Mouse (Mus musculus): ENCODE results near the gene 2700049A03Rik. TPM values are rescaled to one million over a fixed set of nuclear protein-coding genes. Genes with fewer than 3 reads are reported as not detected.

2700049A03Rik gene
- polyA plus RNA-seq, 1 experiment from 2014 or later: 17.5 TPM

DNA sequence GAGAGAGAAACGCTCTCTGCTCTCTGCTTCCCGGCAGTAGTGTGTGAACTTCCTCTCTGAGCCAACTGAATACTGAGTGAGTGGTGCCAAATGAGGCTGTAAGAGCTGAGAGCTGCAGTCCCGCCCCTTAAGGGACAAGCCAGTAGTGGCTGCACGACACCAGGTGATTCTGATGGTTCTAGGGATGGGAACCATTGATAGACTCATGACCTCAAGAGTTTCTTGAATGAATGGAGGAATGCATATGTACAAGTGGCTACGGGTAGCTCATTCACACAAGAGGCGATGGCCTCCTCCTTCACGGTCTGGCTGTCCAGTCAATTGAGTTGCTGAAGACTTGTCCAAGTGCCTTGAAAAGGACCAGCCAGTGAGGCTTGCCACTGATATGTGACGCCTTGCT is 110.5 kb downstream of the 2700049A03Rik start:
- Histone ChIP-seq H3K27me3 (ENCODE audit: poor library complexity, severe bottlenecking) (no peaks in the 10 kb centered on the region), H3K4me3 (no peak overlapping the region), H3K27ac (no peak overlapping the region), H3K4me1 (peaks cover 10% of the 10 kb centered on the region), H3K9me3 (peaks cover 11% of the 10 kb centered on the region), H3K36me3 (replicated peaks) (peaks cover 29% of the 10 kb centered on the region)
- DNase-seq (ENCODE audit: extremely low spot score, low spot score): no peak
- 92% methylated on average over 8 of the region's 8 CpGs for WGBS

DNA sequence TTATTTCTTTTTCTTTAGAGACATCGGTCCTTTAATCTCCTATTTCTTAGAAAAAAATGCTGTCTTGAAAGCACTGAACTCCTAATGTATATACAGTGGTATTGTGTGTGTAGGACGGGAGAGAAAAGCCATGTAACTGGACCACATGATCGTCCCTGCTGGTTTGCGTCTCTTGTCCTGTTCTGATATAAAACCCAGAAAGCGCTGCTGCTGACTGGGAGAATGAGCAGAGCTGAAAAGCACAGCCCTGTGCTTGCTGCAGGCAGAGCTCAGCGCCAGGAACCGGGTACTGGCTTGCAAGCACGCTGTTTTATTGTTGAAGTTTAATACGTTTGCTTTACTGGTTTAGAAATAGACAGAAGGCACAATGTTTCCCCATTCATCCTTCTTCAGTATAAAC is 112.7 kb downstream of the 2700049A03Rik start:
- H3K27ac ChIP-seq: no peak overlapping the region
- DNase-seq (ENCODE audit: extremely low spot score, low spot score): no peak

DNA sequence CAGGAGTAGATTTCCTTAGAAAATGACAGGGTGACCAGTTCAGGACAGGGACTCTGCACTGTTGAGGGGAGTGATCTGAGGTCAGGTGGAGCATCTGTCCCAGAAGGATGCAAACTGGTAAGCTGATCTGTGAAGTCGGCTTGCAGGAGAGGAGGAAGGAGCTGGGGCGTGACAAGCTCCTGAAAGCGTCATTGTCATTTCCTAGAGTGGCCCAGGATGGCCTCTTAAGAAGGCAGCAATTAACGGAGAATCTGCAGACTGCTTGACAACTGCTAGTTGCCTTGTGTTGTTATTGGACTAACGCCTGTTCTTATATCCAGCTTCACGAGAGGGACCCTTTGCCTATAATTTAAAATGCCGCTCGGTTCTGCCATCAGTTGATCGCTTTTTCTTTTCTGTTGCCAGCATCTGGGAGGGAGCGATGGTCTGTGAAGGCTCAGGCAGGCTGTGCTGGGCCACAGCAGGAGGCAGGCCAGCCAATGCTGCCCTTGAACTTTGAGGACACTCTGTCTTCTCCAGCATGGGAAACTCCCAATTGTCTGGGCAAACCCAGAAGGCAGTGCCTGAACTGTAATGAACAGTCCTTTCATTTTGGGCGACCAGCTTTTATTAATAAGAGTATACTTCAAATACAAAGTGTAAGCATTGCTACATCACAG is 116.0 kb downstream of the 2700049A03Rik start:
- Histone ChIP-seq H3K4me3 (no peak overlapping the region), H3K36me3 (replicated peaks) (no peaks in the 10 kb centered on the region), H3K27ac (no peak overlapping the region), H3K27me3 (ENCODE audit: poor library complexity, severe bottlenecking) (no peaks in the 10 kb centered on the region), H3K9me3 (no peaks in the 10 kb centered on the region; the same call in 1 of the 2 replicates), H3K4me1 (peaks cover 16% of the 10 kb centered on the region)
- 54% methylated on average over 11 of the region's 11 CpGs for WGBS
- DNase-seq (ENCODE audit: extremely low spot score, low spot score): no peak

More for the DNA sequence above, 112.7 kb downstream of the 2700049A03Rik start:
- 82% methylated on average over 9 of the region's 9 CpGs for WGBS
- H3K27me3 ChIP-seq (ENCODE audit: poor library complexity, severe bottlenecking): no peaks in the 10 kb centered on the region
- H3K9me3 ChIP-seq: no peaks in the 10 kb centered on the region
- H3K36me3 ChIP-seq (replicated peaks): peaks cover 7% of the 10 kb centered on the region
- no peak overlapping the region for H3K4me3 ChIP-seq
- H3K4me1 ChIP-seq: peaks cover 19% of the 10 kb centered on the region

DNA sequence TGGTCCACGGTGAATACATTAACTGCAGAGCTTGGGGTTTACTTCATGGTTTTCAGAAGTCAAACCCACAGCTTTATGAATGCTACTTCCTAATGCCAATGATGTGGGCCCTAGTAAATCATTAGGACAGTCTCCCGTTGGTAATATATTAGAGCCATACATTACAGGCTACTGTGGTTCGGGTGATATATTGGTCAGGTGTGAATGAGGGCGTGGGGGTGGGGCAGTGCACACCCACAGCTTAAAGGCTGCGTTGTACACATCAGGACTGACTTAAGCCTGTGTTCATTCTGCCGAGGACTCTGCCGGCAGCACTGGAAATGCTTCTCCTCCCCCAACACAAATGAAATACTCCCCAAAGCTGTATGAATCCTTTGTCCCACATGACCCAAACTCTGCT is 118.1 kb downstream of the 2700049A03Rik start:
- 87% methylated on average over 7 of the region's 7 CpGs for WGBS
- no peaks in the 10 kb centered on the region for H3K27me3 ChIP-seq (ENCODE audit: poor library complexity, severe bottlenecking)
- H3K9me3 ChIP-seq: no peaks in the 10 kb centered on the region; the same call in 1 of the 2 replicates
- DNase-seq (ENCODE audit: extremely low spot score, low spot score): no peak
- no peaks in the 10 kb centered on the region for H3K36me3 ChIP-seq (replicated peaks)
- H3K4me1 ChIP-seq: peaks cover 10% of the 10 kb centered on the region
- H3K27ac ChIP-seq: no peak overlapping the region
- H3K4me3 ChIP-seq: no peak overlapping the region

DNA sequence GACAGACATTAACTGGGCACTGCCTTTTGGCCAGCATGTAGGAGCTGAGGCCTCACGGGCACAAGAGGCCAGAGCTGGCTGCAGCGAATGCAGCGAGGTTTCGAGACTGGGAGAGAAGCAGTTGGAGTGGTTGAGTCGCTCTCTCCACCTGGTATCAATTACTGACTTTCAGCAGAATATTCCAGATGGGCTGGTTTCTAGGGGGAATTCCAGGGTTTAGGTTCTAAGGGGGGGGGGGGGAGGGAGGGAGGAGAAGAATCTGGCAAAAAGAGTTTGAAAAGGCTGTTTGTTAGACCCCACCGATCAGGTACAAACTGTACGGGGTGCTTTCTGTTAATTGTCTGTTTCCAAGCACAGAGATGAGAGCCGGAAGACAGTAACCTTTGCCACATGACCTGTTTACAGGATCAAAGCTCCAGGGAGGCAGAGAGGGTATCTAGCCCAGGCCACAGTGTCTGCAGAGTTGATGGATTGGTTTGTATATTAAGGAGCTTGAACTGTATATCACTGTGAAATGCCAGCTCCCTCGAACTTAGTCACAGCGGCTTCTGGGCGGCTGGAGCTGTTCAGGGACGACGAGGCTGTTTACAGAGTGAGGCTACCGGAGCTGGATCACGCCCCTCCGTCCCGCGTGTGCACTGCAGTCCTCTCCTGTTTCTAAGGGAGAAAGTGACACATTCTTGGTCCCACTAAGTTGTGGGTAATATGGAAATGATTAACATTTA is 121.7 kb downstream of the 2700049A03Rik start:
- no peak for DNase-seq (ENCODE audit: extremely low spot score, low spot score)
- Histone ChIP-seq H3K27ac (peak overlapping the region; percentile 64), H3K27me3 (ENCODE audit: poor library complexity, severe bottlenecking) (no peaks in the 10 kb centered on the region), H3K4me1 (no peaks in the 10 kb centered on the region), H3K36me3 (replicated peaks) (no peaks in the 10 kb centered on the region), H3K9me3 (no peaks in the 10 kb centered on the region; the same call in 1 of the 2 replicates), H3K4me3 (no peak overlapping the region)
- 67% methylated on average over 18 of the region's 18 CpGs for WGBS

DNA sequence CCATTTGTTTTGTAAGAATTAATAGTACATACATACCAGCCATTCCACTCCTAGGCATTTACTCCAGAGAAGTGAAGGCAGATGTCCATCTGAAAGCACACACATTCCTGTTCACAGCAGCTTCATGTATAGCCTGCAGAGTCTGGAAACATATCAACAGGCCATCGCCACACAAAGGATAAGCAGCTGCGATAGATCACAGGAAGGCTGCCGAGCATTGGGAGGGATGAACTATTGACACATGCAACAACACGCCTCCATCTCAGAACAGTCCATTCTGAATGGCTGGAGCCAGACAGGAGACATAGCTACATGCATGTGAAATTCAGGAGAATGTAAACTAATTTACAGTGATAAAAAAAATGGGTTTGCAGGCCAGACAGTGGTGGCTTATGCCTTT is 127.6 kb downstream of the 2700049A03Rik start:
- Histone ChIP-seq H3K9me3 (0 out of 2 replicates have a peak, but pooled peaks cover 3% of the 10 kb centered on the region), H3K27ac (no peak overlapping the region), H3K27me3 (ENCODE audit: poor library complexity, severe bottlenecking) (no peaks in the 10 kb centered on the region), H3K4me1 (no peaks in the 10 kb centered on the region), H3K4me3 (no peak overlapping the region), H3K36me3 (replicated peaks) (no peaks in the 10 kb centered on the region)
- WGBS: 96% methylated on average over 4 of the region's 4 CpGs
- DNase-seq (ENCODE audit: extremely low spot score, low spot score): no peak

DNA sequence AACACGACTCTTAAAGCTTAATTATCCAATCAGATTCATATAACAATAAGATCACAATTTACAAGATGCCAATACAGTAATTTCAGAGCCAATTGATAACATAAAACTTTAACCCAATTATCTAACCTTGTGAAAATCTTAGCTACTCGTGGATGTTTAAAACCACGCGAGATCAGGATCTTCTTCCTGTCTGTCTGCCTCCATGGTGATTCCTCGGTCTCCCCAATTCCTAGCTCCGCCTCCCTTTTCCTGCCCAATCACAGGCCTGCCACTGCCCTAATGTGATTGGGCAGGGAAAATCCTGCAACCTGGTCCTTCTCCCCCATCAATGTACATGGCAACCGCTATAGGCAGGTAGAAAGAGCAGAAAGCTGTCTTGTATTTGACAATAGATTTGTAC is 132.7 kb downstream of the 2700049A03Rik start:
- no peak for DNase-seq (ENCODE audit: extremely low spot score, low spot score)
- no peak overlapping the region for H3K4me3 ChIP-seq
- H3K9me3 ChIP-seq: 0 out of 2 replicates have a peak, but pooled peaks cover 3% of the 10 kb centered on the region
- no peaks in the 10 kb centered on the region for H3K4me1 ChIP-seq
- no peak overlapping the region for H3K27ac ChIP-seq
- 92% methylated on average over 7 of the region's 7 CpGs for WGBS
- H3K27me3 ChIP-seq (ENCODE audit: poor library complexity, severe bottlenecking): no peaks in the 10 kb centered on the region
- no peaks in the 10 kb centered on the region for H3K36me3 ChIP-seq (replicated peaks)

DNA sequence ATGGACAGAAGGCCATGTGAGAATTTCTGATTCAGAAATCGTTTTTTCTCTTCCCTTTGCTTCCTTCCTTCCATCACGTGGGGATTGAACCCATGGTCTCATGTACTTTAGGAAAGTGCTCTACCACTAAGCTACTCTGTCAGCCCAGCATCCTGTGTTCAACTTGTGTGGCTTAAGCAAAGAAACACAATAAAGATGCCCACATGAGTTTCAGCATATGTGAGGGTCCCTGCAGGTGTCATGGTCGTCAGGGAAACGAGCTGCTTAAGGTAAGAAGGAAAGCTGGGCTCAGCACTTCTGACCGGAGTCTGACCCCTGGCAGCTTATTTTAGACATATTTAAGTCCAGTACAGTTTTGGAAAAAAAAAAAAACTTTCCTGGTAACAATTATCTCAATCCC is 134.5 kb downstream of the 2700049A03Rik start:
- no peaks in the 10 kb centered on the region for H3K27me3 ChIP-seq (ENCODE audit: poor library complexity, severe bottlenecking)
- no peak overlapping the region for H3K4me3 ChIP-seq
- DNase-seq (ENCODE audit: extremely low spot score, low spot score): no peak
- 74% methylated on average over 5 of the region's 5 CpGs for WGBS
- H3K36me3 ChIP-seq (replicated peaks): no peaks in the 10 kb centered on the region
- H3K27ac ChIP-seq: no peak overlapping the region
- H3K4me1 ChIP-seq: no peaks in the 10 kb centered on the region
- 0 out of 2 replicates have a peak, but pooled peaks cover 3% of the 10 kb centered on the region for H3K9me3 ChIP-seq

DNA sequence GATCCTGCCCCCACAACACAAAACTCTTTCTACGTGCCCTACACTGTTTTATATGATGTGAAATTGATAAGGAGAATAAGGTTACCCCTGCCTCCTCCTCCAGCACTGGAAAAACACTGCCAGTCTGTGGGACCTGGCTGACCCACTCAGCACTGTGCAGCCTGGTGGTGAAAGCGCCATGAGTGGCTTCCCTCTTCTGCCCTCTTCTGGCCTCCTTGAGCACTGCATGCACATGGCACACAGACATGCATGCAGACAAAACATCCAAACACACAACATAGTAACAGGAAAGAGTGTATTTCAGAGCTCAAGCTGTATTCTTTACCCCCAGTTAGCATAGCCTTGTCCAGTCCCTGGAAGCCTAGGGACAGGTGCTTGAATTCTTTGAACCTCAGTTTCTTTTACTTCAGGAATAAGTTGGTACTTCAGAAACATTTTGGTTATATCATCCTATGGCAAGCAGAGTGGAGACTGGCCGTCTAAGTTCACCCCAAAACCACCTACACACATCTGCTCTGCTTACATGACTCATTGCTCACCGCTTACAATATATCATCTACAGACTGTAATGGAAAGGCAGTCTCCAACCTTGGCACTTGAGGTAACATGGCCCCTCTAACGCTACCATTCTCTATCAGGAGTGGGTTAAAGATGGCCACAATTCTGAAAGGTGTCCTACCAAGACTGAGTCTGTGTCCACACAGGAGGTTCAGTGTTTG is 138.0 kb downstream of the 2700049A03Rik start:
- no peak overlapping the region for H3K27ac ChIP-seq
- WGBS: 90% methylated on average over 5 of the region's 5 CpGs
- H3K9me3 ChIP-seq: no peaks in the 10 kb centered on the region
- H3K36me3 ChIP-seq (replicated peaks): no peaks in the 10 kb centered on the region
- no peak for DNase-seq (ENCODE audit: extremely low spot score, low spot score)
- peaks cover 5% of the 10 kb centered on the region; the same call in 1 of the 2 replicates for H3K4me1 ChIP-seq
- H3K27me3 ChIP-seq (ENCODE audit: poor library complexity, severe bottlenecking): no peaks in the 10 kb centered on the region
- H3K4me3 ChIP-seq: no peak overlapping the region

DNA sequence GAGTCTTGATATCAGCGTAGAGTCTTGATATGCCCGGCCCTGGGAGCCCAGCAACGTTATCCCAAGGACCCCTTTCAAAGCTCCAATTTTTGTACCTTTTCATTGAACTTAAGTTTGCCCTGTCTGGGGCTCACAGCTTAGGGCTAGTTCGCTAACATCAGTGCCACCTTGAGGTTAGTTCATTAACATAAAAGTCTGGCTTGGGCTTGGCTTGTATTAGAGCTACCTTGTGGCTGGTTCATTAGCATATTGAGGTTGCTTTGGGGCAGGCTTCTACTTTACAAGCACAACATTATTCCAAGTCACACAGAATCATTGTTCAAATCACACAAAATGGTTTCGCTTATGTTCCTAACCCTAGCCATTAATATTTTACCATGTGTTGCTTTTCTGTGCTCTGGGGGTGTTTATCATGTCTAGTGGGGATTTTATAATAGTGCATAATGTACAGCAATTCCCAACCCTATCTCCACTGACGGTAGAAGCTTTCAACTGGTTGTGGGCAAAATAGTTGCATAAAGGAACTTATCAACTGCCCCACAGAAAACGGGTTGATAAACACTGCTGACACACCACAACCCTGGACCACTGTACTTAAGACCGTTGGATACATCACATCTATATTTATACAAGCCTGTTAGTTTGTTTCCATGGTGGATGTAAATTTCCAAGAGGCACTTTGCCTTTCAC is 139.4 kb downstream of the 2700049A03Rik start:
- Histone ChIP-seq H3K9me3 (no peaks in the 10 kb centered on the region), H3K4me1 (peaks cover 14% of the 10 kb centered on the region; the same call in 1 of the 2 replicates), H3K27ac (no peak overlapping the region), H3K4me3 (no peak overlapping the region), H3K27me3 (ENCODE audit: poor library complexity, severe bottlenecking) (no peaks in the 10 kb centered on the region), H3K36me3 (replicated peaks) (no peaks in the 10 kb centered on the region)
- WGBS: 91% methylated on average over 8 of the region's 8 CpGs
- DNase-seq (ENCODE audit: extremely low spot score, low spot score): no peak

DNA sequence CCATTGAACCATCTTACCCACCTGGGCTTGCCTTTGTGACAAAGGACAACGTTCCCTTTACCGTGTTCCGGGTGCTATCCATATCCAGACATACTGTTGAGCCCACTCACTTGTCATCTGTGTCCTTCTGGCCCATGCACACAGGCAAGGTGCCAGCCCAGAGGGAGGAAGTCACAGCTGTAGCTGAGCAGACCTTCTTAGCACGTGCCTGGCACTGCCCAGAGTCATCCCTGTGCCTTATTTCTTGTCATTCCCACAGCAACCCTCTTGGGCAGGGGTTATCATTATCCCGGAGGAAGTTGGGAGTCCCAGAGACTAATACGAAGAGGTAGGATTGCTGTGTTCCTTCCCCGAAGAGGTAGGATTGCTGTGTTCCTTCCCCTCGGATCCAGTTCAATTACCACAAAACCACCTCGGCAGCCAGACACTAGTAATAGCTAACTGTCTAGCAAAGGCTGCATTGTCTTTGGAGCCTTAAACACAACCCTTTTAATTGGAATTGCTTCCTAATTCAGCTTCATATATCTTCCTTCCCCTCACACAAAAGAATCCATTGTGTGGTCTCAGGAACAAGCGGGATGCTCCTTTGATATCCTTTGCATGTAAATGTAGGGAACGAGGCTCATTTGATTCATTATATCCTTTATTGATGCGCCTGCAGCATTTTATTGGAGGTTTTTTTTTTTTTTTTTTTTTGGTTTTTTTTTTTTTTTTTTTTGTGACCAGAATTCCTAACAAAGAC is 143.0 kb downstream of the 2700049A03Rik start:
- H3K4me3 ChIP-seq: no peak overlapping the region
- no peaks in the 10 kb centered on the region for H3K36me3 ChIP-seq (replicated peaks)
- peaks cover 7% of the 10 kb centered on the region; the same call in 1 of the 2 replicates for H3K9me3 ChIP-seq
- no peaks in the 10 kb centered on the region for H3K27me3 ChIP-seq (ENCODE audit: poor library complexity, severe bottlenecking)
- 58% methylated on average over 12 of the region's 12 CpGs for WGBS
- no peak for DNase-seq (ENCODE audit: extremely low spot score, low spot score)
- H3K4me1 ChIP-seq: peaks cover 14% of the 10 kb centered on the region; the same call in 1 of the 2 replicates
- 0 out of 2 replicates have a peak overlapping the region, but pooled peaks have one; percentile 41 for H3K27ac ChIP-seq
